Mouse (Mus musculus) limb, embryonic 15.5 days (tissue): Measurements from ENCODE around the gene Lca5. TPM values are rescaled to one million over a fixed set of nuclear protein-coding genes. Genes with fewer than 3 reads are reported as not detected.

ENCODE experiments used
- ATAC-seq: fragments of 200-750 bp; cut with Nextera tagmentation; 2 replicates; pipeline ENCODE4 v1.8.0; 2017; ENCODE audit warnings: low read depth, moderate TSS enrichment; ENCODE audit not compliant: insufficient number of reproducible peaks, low FRiP score, low TSS enrichment
- H3K27ac ChIP-seq: fragments of 300-500 bp; sonication (generic); 2 replicates; pipeline ENCODE4 v1.5.1; 2015; ENCODE audit warnings: moderate library complexity, mild to moderate bottlenecking, inconsistent platforms
- H3K27me3 ChIP-seq: fragments of 300-500 bp; sonication (generic); 2 replicates; pipeline ENCODE4 v1.6.1; 2015; ENCODE audit warnings: inconsistent platforms
- H3K36me3 ChIP-seq: fragments of 300-500 bp; sonication (generic); 2 replicates; pipeline ENCODE4 v1.6.1; 2015; ENCODE audit warnings: inconsistent platforms
- H3K4me1 ChIP-seq: fragments of 300-500 bp; sonication (generic); 2 replicates; pipeline ENCODE4 v1.6.1; 2015; ENCODE audit warnings: inconsistent platforms
- H3K4me2 ChIP-seq: fragments of 300-500 bp; sonication (generic); 2 replicates; pipeline ENCODE4 v1.6.1; 2015; ENCODE audit warnings: mild to moderate bottlenecking, inconsistent platforms
- H3K4me3 ChIP-seq: fragments of 300-500 bp; sonication (generic); 2 replicates; pipeline ENCODE4 v1.5.1; 2015; ENCODE audit warnings: mild to moderate bottlenecking, inconsistent platforms
- H3K9ac ChIP-seq: fragments of 300-500 bp; sonication (generic); 2 replicates; pipeline ENCODE4 v1.6.1; 2015; ENCODE audit warnings: inconsistent platforms
- H3K9me3 ChIP-seq: fragments of 300-500 bp; sonication (generic); 2 replicates; pipeline ENCODE4 v1.6.1; 2016; ENCODE audit warnings: inconsistent platforms
- WGBS: fragments of 180-500 bp; shearing (Covaris S2); methylation state at CpG from one replicate; pipeline ENCODE4 v1.1.7; 2015; 5-methylcytosine and 5-hydroxymethylcytosine counted together
- polyA plus RNA-seq: library from polyadenylated mRNA; unstranded; fragments of >200 nt; fragmentation: Nextera tagmentation; extraction: Ambion mirVana; gene quantifications from 2 replicates; pipeline ENCODE4 v1.2.1, GENCODE M21; 2015

Gene Lca5
- polyA plus RNA-seq, 1 experiment from 2014 or later = 15.0 TPM

DNA sequence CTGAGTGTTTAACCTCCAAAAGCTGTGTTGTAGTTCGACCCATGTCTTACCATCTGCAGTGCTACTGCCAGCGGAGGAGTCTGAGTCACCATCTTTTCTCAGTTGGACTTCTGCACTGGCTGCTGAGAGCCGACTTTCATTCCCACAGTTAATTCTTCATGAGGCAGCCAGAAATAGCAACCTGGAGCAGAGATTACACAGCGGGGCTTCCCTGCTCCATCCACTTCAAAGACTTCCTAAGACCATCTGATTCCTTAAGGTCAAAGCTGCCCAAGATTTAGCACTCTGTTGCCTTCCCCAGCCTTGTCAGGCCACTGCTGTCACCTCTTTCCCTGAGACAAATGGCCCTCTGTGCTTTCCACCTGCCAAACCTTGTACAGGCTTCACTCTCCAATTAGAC lies 6.4 kb downstream of the Lca5 start:
- Histone ChIP-seq H3K27me3 (no peaks in the 10 kb centered on the region), H3K9ac (no peak overlapping the region), H3K9me3 (no peaks in the 10 kb centered on the region), H3K4me2 (no peak overlapping the region), H3K27ac (no peak overlapping the region), H3K4me1 (0 out of 2 replicates have a peak, but pooled peaks cover 5% of the 10 kb centered on the region), H3K4me3 (no peak overlapping the region), H3K36me3 (0 out of 2 replicates have a peak, but pooled peaks cover 3% of the 10 kb centered on the region)
- no peak for ATAC-seq
- WGBS = 41% methylated on average over 4 of the region's 4 CpGs

DNA sequence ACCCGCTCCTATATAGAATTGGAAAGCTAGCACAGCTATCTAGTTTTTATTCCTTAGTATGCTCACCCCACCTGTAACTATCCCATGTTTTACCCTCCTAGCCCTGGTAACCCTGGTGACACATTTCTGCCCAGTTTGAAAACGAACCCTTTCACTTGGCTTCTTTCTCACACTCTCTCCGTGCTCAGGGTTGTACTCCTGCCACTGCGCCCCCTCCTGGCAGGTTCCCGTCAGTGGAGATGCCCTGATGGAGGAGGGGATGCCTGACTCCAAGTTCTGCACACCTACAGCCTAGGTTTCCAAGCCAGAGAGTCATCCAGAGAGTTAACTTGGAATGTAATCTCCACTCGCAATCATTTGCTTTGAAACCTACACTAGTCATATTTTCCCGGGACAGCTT lies 7.3 kb downstream of the Lca5 start:
- Histone ChIP-seq H3K9me3 (no peaks in the 10 kb centered on the region), H3K4me3 (no peak overlapping the region), H3K27me3 (no peaks in the 10 kb centered on the region), H3K4me2 (no peak overlapping the region), H3K27ac (no peak overlapping the region), H3K9ac (no peak overlapping the region), H3K4me1 (0 out of 2 replicates have a peak, but pooled peaks cover 5% of the 10 kb centered on the region), H3K36me3 (0 out of 2 replicates have a peak, but pooled peaks cover 3% of the 10 kb centered on the region)
- no peak for ATAC-seq
- WGBS = 63% methylated on average over 7 of the region's 7 CpGs

GRCm38 (mm10) chr9:83427926-83428325 lies 13.0 kb downstream of the Lca5 start:
- Histone ChIP-seq H3K9me3 (no peaks in the 10 kb centered on the region), H3K27ac (no peak overlapping the region), H3K4me1 (no peaks in the 10 kb centered on the region), H3K4me3 (no peak overlapping the region), H3K4me2 (no peak overlapping the region), H3K36me3 (peaks cover 19% of the 10 kb centered on the region), H3K9ac (no peak overlapping the region), H3K27me3 (no peaks in the 10 kb centered on the region)
- WGBS = 87% methylated on average over 4 of the region's 4 CpGs
- no peak for ATAC-seq

DNA sequence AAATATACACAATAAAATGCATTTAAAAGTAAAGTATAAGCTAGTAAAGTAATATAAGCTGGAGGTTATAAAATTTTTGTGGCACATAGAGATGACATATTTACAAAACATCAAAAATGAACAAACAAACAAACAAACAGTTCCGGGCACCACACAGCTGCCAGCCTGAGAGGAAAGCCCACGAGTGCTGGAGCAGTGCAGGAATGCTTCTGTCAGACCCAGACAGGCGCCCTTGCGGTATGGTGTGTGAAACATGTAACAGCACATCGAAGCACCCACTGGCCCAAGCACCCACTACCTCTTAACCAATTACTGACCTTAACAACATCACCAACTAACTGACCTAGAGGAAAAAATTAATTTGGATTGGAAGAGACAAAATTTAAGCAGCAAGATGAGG lies 22.0 kb downstream of the Lca5 start:
- H3K27me3 ChIP-seq = no peaks in the 10 kb centered on the region

DNA sequence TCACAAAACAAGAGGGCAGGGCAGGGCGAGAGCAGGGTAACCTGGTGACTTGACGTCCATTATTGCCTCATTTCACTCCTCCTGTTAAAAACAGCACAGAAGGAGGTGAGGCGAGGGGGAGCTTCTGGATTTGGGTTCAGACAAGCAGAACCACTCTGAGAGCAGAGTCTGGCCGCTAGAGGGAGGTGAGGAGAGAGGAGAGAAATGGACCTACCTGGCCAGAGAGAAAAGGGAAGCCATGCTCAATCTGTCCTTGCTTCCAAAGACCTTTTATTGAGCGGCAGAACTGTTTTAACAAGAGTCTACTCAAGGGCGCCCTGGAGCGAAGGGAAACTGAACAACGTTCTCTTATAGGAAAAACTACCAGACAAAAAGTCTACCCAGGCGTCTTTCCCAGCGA lies 27.9 kb downstream of the Lca5 start:
- ATAC-seq = no peak
- 57% methylated on average over 10 of the region's 10 CpGs for WGBS
- H3K27ac ChIP-seq = no peak overlapping the region
- H3K9me3 ChIP-seq = no peaks in the 10 kb centered on the region
- no peaks in the 10 kb centered on the region for H3K27me3 ChIP-seq
- no peak overlapping the region for H3K4me2 ChIP-seq
- no peaks in the 10 kb centered on the region for H3K4me1 ChIP-seq
- no peak overlapping the region for H3K4me3 ChIP-seq
- H3K36me3 ChIP-seq = peaks cover 21% of the 10 kb centered on the region
- no peak overlapping the region for H3K9ac ChIP-seq

More for the DNA sequence above, 22.0 kb downstream of the Lca5 start:
- no peak for ATAC-seq
- Histone ChIP-seq H3K27ac (no peak overlapping the region), H3K9ac (no peak overlapping the region), H3K4me1 (no peaks in the 10 kb centered on the region), H3K36me3 (peaks cover 26% of the 10 kb centered on the region), H3K4me3 (no peak overlapping the region), H3K9me3 (no peaks in the 10 kb centered on the region), H3K4me2 (no peak overlapping the region)
- WGBS = 82% methylated on average over 5 of the region's 5 CpGs

DNA sequence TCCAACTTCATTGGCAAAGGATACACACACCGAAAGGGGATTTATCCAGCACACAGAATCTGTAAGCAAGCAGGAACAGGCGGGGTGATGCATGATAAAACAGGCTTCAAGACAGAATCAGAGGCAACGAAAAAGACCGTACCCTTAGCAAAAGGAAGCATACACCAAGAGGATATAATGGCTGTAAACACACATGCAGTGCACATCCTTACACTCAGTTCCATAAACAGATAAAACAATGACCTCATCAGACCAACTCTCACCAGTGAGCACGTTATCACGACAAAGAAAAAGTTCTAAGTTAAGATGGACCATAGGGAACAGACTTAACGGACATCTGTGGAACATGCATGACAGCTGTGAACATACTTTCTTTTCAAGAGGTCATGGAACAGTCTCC lies 35.8 kb downstream of the Lca5 start:
- H3K36me3 ChIP-seq = peaks cover 14% of the 10 kb centered on the region; the same call in 1 of the 2 replicates
- no peak overlapping the region for H3K9ac ChIP-seq
- WGBS = 65% methylated on average over 7 of the region's 7 CpGs
- no peak overlapping the region for H3K4me2 ChIP-seq
- H3K4me1 ChIP-seq = no peaks in the 10 kb centered on the region
- no peak for ATAC-seq
- no peak overlapping the region for H3K27ac ChIP-seq
- no peak overlapping the region for H3K4me3 ChIP-seq
- no peaks in the 10 kb centered on the region for H3K9me3 ChIP-seq
- no peaks in the 10 kb centered on the region for H3K27me3 ChIP-seq

GRCm38 (mm10) chr9:83400783-83401182 lies 40.1 kb downstream of the Lca5 start:
- H3K9ac ChIP-seq = no peak overlapping the region
- H3K9me3 ChIP-seq = no peaks in the 10 kb centered on the region
- no peak overlapping the region for H3K4me2 ChIP-seq
- H3K27me3 ChIP-seq = no peaks in the 10 kb centered on the region
- ATAC-seq = no peak
- no peaks in the 10 kb centered on the region for H3K4me1 ChIP-seq
- H3K36me3 ChIP-seq = peaks cover 17% of the 10 kb centered on the region; the same call in 1 of the 2 replicates
- H3K27ac ChIP-seq = no peak overlapping the region
- no peak overlapping the region for H3K4me3 ChIP-seq
- WGBS = 70% methylated on average over 3 of the region's 3 CpGs

DNA sequence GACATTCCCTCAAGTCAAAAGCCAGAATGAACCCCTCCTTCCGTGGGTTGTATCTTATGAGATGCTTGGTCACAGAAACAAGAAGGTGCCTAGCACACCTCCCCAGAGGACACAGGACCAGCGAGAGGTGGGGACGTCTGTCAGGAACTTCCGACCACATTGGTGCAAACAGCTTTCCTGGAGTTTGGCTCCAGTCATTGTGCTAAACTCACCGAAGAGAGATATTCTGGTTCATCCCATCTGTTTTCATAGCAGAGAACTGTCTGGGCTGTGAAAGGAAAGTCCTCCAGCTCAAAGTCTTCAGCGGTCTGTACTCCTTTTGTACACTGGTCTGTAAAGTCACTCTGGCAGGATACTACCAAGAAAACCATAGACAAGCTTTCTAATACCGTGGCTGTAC lies 41.5 kb downstream of the Lca5 start:
- Histone ChIP-seq H3K4me1 (no peaks in the 10 kb centered on the region), H3K9me3 (no peaks in the 10 kb centered on the region), H3K27me3 (no peaks in the 10 kb centered on the region), H3K27ac (no peak overlapping the region), H3K4me3 (no peak overlapping the region), H3K4me2 (no peak overlapping the region), H3K36me3 (peaks cover 28% of the 10 kb centered on the region), H3K9ac (no peak overlapping the region)
- no peak for ATAC-seq
- WGBS = 91% methylated on average over 7 of the region's 7 CpGs

- no peak for ATAC-seq
- Histone ChIP-seq H3K27ac (no peak overlapping the region), H3K4me1 (no peaks in the 10 kb centered on the region), H3K4me2 (no peak overlapping the region), H3K9ac (no peak overlapping the region), H3K36me3 (peaks cover 30% of the 10 kb centered on the region), H3K9me3 (no peaks in the 10 kb centered on the region), H3K4me3 (no peak overlapping the region), H3K27me3 (no peaks in the 10 kb centered on the region)
- WGBS = 65% methylated on average over 5 of the region's 6 CpGs
These were observed 42.7 kb downstream of the Lca5 start for GRCm38 (mm10) chr9:83398260-83398659.

DNA sequence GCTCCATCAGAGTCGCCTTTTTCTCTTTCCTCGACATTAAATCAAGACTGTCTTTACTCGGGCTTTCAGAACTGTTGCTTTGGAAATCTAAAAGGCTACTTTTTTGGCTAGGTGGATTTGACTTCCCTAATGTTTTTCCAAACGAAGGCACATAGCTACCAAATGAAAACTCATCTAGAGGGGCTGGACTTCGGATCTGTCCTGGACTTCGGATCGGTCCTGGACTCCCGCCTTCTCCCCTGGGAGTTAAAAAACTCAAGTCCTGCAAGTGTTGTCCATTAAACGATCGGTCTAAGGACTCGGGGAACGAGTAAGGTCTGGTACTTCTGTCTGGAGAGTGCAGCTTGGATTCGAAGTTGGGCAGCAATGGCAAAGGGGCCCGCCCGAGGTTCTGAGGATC lies 45.5 kb downstream of the Lca5 start:
- no peaks in the 10 kb centered on the region for H3K27me3 ChIP-seq
- no peaks in the 10 kb centered on the region for H3K4me1 ChIP-seq
- ATAC-seq = no peak
- H3K4me3 ChIP-seq = no peak overlapping the region
- WGBS = 87% methylated on average over 15 of the region's 15 CpGs
- H3K9ac ChIP-seq = no peak overlapping the region
- H3K27ac ChIP-seq = no peak overlapping the region
- no peak overlapping the region for H3K4me2 ChIP-seq
- H3K36me3 ChIP-seq = peaks cover 19% of the 10 kb centered on the region
- no peaks in the 10 kb centered on the region for H3K9me3 ChIP-seq

GRCm38 (mm10) chr9:83391996-83392395 lies 48.9 kb downstream of the Lca5 start:
- Histone ChIP-seq H3K4me3 (no peak overlapping the region), H3K9ac (no peak overlapping the region), H3K4me1 (no peaks in the 10 kb centered on the region), H3K27me3 (no peaks in the 10 kb centered on the region), H3K9me3 (no peaks in the 10 kb centered on the region), H3K36me3 (peaks cover 13% of the 10 kb centered on the region), H3K4me2 (no peak overlapping the region), H3K27ac (no peak overlapping the region)
- no peak for ATAC-seq
- 80% methylated on average over 11 of the region's 11 CpGs for WGBS

GRCm38 (mm10) chr9:83389570-83389969 lies 51.4 kb downstream of the Lca5 start:
- no peaks in the 10 kb centered on the region for H3K4me1 ChIP-seq
- no peak for ATAC-seq
- H3K27ac ChIP-seq = no peak overlapping the region
- H3K4me2 ChIP-seq = no peak overlapping the region
- no peak overlapping the region for H3K9ac ChIP-seq
- H3K4me3 ChIP-seq = no peak overlapping the region
- no peaks in the 10 kb centered on the region for H3K27me3 ChIP-seq
- WGBS = 58% methylated on average over 9 of the region's 9 CpGs
- no peaks in the 10 kb centered on the region for H3K9me3 ChIP-seq
- peaks cover 3% of the 10 kb centered on the region; the same call in 1 of the 2 replicates for H3K36me3 ChIP-seq

DNA sequence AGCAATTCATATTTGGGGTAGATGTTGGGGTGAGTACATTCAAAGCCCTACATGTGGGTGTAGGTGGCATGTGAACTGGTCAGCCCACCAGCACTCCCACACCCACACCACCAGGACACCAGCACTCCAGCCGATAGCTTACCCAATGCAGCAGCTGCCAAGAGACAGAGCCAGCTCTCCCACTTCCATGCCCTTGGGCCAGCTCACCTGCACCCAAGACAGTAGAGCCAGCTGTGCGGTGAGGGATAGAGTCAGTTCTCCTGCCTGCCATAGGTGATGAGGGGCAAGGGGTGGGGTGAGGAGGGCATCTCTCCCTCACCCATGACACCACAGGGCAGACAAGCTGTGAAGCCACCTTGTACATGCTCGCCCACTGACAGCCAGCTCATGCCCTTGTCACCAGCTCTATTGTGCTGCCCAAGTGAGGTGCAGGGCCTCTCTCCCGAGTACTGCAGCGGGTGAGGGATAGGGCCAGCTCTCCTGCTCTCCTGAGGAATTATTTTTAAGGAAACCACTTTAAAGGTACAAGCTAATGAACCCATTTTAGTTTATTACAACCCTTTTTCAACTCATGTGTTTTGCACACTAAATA lies 54.6 kb downstream of the Lca5 start:
- 77% methylated on average over 5 of the region's 5 CpGs for WGBS
- Histone ChIP-seq H3K4me3 (no peak overlapping the region), H3K36me3 (no peaks in the 10 kb centered on the region), H3K9me3 (no peaks in the 10 kb centered on the region), H3K27ac (no peak overlapping the region), H3K27me3 (no peaks in the 10 kb centered on the region), H3K9ac (no peak overlapping the region), H3K4me1 (no peaks in the 10 kb centered on the region), H3K4me2 (no peak overlapping the region)
- ATAC-seq = no peak
